Mouse (Mus musculus) ES-E14 (cell line): ENCODE results near the gene Smyd2. TPM values are rescaled to one million over a fixed set of nuclear protein-coding genes. Genes with fewer than 3 reads are reported as not detected.
A peak's percentile ranks its signal among the peaks of the same experiment; 100 is the strongest.

Experiments used
- DNase-seq: peaks from one replicate; pipeline ENCODE4 v3.0.0-alpha.2; 2013; ENCODE audit warnings: low read depth, low spot score
- H3K27ac ChIP-seq: 2 replicates; pipeline ENCODE4 v1.5.1; 2012; ENCODE audit warnings: low read depth, mild to moderate bottlenecking, low read length, moderate library complexity, mixed read lengths; ENCODE audit not compliant: poor library complexity, insufficient read depth, severe bottlenecking
- H3K36me3 ChIP-seq: 2 replicates; pipeline ENCODE4 v1.6.1; 2012; ENCODE audit warnings: mild to moderate bottlenecking, low read length, moderate library complexity, mixed read lengths; ENCODE audit not compliant: control insufficient read depth, poor library complexity, insufficient read depth, severe bottlenecking
- H3K4me1 ChIP-seq, 2 experiments: fragments of 150-350 bp in 1 of 2; sonication (generic) in 1 of 2; 2 replicates each; pipeline ENCODE4 v1.6.1; 2012; ENCODE audit warnings: low read length in 2 of 2, mild to moderate bottlenecking in 1 of 2, mixed read lengths in 1 of 2; ENCODE audit not compliant: control insufficient read depth in 2 of 2, insufficient read depth in 2 of 2, poor library complexity in 1 of 2
- H3K4me3 ChIP-seq, 2 experiments: fragments of 150-350 bp in 1 of 2; sonication (generic) in 1 of 2; 2 replicates each; pipeline ENCODE4 v1.5.1; 2012; ENCODE audit warnings: low read length in 2 of 2, low read depth in 1 of 2, mild to moderate bottlenecking in 1 of 2, mixed read lengths in 1 of 2; ENCODE audit not compliant: insufficient read depth in 1 of 2, poor library complexity in 1 of 2, severe bottlenecking in 1 of 2
- H3K9ac ChIP-seq: 2 replicates; pipeline ENCODE4 v1.6.1; 2012; ENCODE audit warnings: low read depth, mild to moderate bottlenecking, low read length, mixed read lengths; ENCODE audit not compliant: poor library complexity, insufficient read depth, severe bottlenecking
- H3K9me3 ChIP-seq: fragments of 150-350 bp; sonication (generic); 2 replicates; pipeline ENCODE4 v1.6.1; 2012; ENCODE audit warnings: low read depth, mild to moderate bottlenecking, low read length; ENCODE audit not compliant: control insufficient read depth, insufficient read depth
- CHD2 ChIP-seq: IDR thresholded peaks from 2 replicates; pipeline ENCODE4 v1.6.1; 2014; ENCODE audit warnings: mild to moderate bottlenecking, low read depth, low read length, inconsistent platforms
- HCFC1 ChIP-seq: IDR thresholded peaks from 2 replicates; pipeline ENCODE4 v1.6.1; 2012; ENCODE audit warnings: low read length, inconsistent platforms, borderline replicate concordance; ENCODE audit not compliant: insufficient read depth
- MAFK ChIP-seq: IDR thresholded peaks from 2 replicates; pipeline ENCODE4 v1.6.1; 2014; ENCODE audit warnings: mild to moderate bottlenecking, low read depth, low read length, inconsistent platforms; ENCODE audit not compliant: insufficient read depth
- ZC3H11A ChIP-seq: IDR thresholded peaks from 2 replicates; pipeline ENCODE4 v1.6.1; 2012; ENCODE audit warnings: low read depth, mild to moderate bottlenecking, inconsistent platforms, low read length, borderline replicate concordance
- ZNF384 ChIP-seq: IDR thresholded peaks from 2 replicates; pipeline ENCODE4 v1.6.1; 2012; ENCODE audit warnings: low read depth, low read length, inconsistent platforms
- in situ Hi-C, 2 experiments: fragments of 600-800 bp; cut with MboI; formaldehyde crosslinking; loops; one replicate each; pipeline ENCODE4 v1.15.1; 2025; ENCODE audit warnings: low sequenced_read_pairs in 2 of 2, inconsistent platforms in 1 of 2; ENCODE audit not compliant: unreplicated experiment in 2 of 2
- total RNA-seq: library from RNA; depleted of rRNA; stranded (reverse); fragments of 300-350 nt; gene quantifications from 2 replicates; pipeline ENCODE4 v1.2.3, GENCODE M21; 2012

Gene Smyd2
- total RNA-seq, 1 experiment: 64.4 TPM

- no peak for DNase-seq
- no peak overlapping the region for H3K4me3 ChIP-seq
- no peaks in the 10 kb centered on the region for H3K9me3 ChIP-seq
- no peak overlapping the region; the same call in 1 of the 2 replicates for H3K9ac ChIP-seq
- TF ChIP-seq ZNF384 (no peak), ZC3H11A (no peak), CHD2 (no peak), HCFC1 (no peak), MAFK (no peak)
- in situ Hi-C loops: loop anchor here in 1 of 2 experiments (5.0 to 10.0 kb wide), 2 partner anchors 42 to 90 kb away; no protein-coding TSS in a partner anchor
- H3K36me3 ChIP-seq: peaks cover 2% of the 10 kb centered on the region; the same call in 1 of the 2 replicates
- H3K4me1 ChIP-seq: peaks cover 0 to 15% of the 10 kb centered on the region in 2 experiments; a peak in 2 of 4 replicates
- H3K27ac ChIP-seq: no peak overlapping the region
These were observed 37.2 kb downstream of the Smyd2 start for GRCm38 (mm10) chr1:189884951-189885350.

GRCm38 (mm10) chr1:189883531-189884170, 38.5 kb downstream of the Smyd2 start:
- peak; percentile 57 for DNase-seq
- Histone ChIP-seq H3K4me1 (peaks cover 0 to 15% of the 10 kb centered on the region in 2 experiments; a peak in 2 of 4 replicates), H3K36me3 (peaks cover 2% of the 10 kb centered on the region; the same call in 1 of the 2 replicates), H3K4me3 (peak overlapping the region; percentile 46 to 48), H3K9ac (peak overlapping the region; percentile 38; the same call in 1 of the 2 replicates), H3K27ac (no peak overlapping the region), H3K9me3 (no peaks in the 10 kb centered on the region)
- TF ChIP-seq HCFC1 (no peak), ZNF384 (no peak), CHD2 (no peak), MAFK (no peak), ZC3H11A (no peak)
- in situ Hi-C loops: loop anchor here in 1 of 2 experiments (10.0 kb wide), 1 partner anchor 91 kb away; no protein-coding TSS in a partner anchor

GRCm38 (mm10) chr1:189882886-189883285, 39.3 kb downstream of the Smyd2 start:
- H3K4me3 ChIP-seq: peak overlapping the region in 1 of 2 experiments; percentile 48; a peak in 1 of 4 replicates

GRCm38 (mm10) chr1:189880745-189881144, 41.4 kb downstream of the Smyd2 start:
- H3K4me3 ChIP-seq: no peak overlapping the region
- no peak overlapping the region for H3K27ac ChIP-seq
- H3K4me1 ChIP-seq: peaks cover under 1 to 15% of the 10 kb centered on the region in 2 experiments
- H3K36me3 ChIP-seq: peaks cover 2% of the 10 kb centered on the region; the same call in 1 of the 2 replicates
- no peak for DNase-seq
- TF ChIP-seq ZNF384 (no peak), HCFC1 (no peak), CHD2 (no peak), MAFK (no peak), ZC3H11A (no peak)
- in situ Hi-C loops: loop anchor here in 1 of 2 experiments (10.0 kb wide), 1 partner anchor 94 kb away; no protein-coding TSS in a partner anchor
- H3K9ac ChIP-seq: no peak overlapping the region
- H3K9me3 ChIP-seq: no peaks in the 10 kb centered on the region

More at GRCm38 (mm10) chr1:189882886-189883285, 39.3 kb downstream of the Smyd2 start:
- no peak for TF ChIP-seq ZC3H11A
- no peak for TF ChIP-seq HCFC1
- no peak for TF ChIP-seq ZNF384
- Histone ChIP-seq H3K9me3 (no peaks in the 10 kb centered on the region), H3K27ac (no peak overlapping the region), H3K4me1 (peaks cover 0 to 15% of the 10 kb centered on the region in 2 experiments; a peak in 2 of 4 replicates), H3K9ac (no peak overlapping the region), H3K36me3 (peaks cover 2% of the 10 kb centered on the region; the same call in 1 of the 2 replicates)
- in situ Hi-C loops: loop anchor here in 1 of 2 experiments (10.0 kb wide), 1 partner anchor 92 kb away; no protein-coding TSS in a partner anchor
- peak; percentile 75 for DNase-seq
